Mouse (Mus musculus) neural tube, embryonic 13.5 days (tissue): ENCODE data around the gene Gjc1. TPM values are rescaled to one million over a fixed set of nuclear protein-coding genes. Genes with fewer than 3 reads are reported as not detected.

Experiments used
- ATAC-seq: fragments of 200-750 bp; cut with Nextera tagmentation; 2 replicates; pipeline ENCODE4 v1.8.0; 2017; ENCODE audit warnings: low read depth, mild to moderate bottlenecking, moderate TSS enrichment, moderate library complexity
- H3K27ac ChIP-seq: fragments of 300-500 bp; sonication (generic); replicated peaks from 2 replicates; pipeline ENCODE4 v1.5.1; 2015; ENCODE audit warnings: moderate library complexity, mild to moderate bottlenecking, inconsistent platforms
- H3K27me3 ChIP-seq: fragments of 300-500 bp; sonication (generic); 2 replicates; pipeline ENCODE4 v1.6.1; 2015; ENCODE audit warnings: mild to moderate bottlenecking, inconsistent platforms
- H3K36me3 ChIP-seq: fragments of 300-500 bp; sonication (generic); 2 replicates; pipeline ENCODE4 v1.6.1; 2015; ENCODE audit warnings: mild to moderate bottlenecking, inconsistent platforms
- H3K4me1 ChIP-seq: fragments of 300-500 bp; sonication (generic); replicated peaks from 2 replicates; pipeline ENCODE4 v1.6.1; 2015; ENCODE audit warnings: inconsistent platforms
- H3K4me2 ChIP-seq: fragments of 300-500 bp; sonication (generic); 2 replicates; pipeline ENCODE4 v1.6.1; 2015; ENCODE audit warnings: inconsistent platforms, mild to moderate bottlenecking, moderate library complexity
- H3K4me3 ChIP-seq: fragments of 300-500 bp; sonication (generic); 2 replicates; pipeline ENCODE4 v1.5.1; 2015; ENCODE audit warnings: mild to moderate bottlenecking, inconsistent platforms
- H3K9ac ChIP-seq: fragments of 300-500 bp; sonication (generic); 2 replicates; pipeline ENCODE4 v1.6.1; 2015; ENCODE audit warnings: moderate library complexity, mild to moderate bottlenecking, inconsistent platforms
- H3K9me3 ChIP-seq: fragments of 300-500 bp; sonication (generic); 2 replicates; pipeline ENCODE4 v1.6.1; 2016; ENCODE audit warnings: inconsistent platforms
- WGBS: fragments of 180-500 bp; shearing (Covaris S2); methylation state at CpG from one replicate; pipeline ENCODE4 v1.1.7; 2015; 5-methylcytosine and 5-hydroxymethylcytosine counted together
- polyA plus RNA-seq: library from polyadenylated mRNA; unstranded; fragments of >200 nt; fragmentation: Nextera tagmentation; extraction: Ambion mirVana; gene quantifications from 2 replicates; pipeline ENCODE4 v1.2.1, GENCODE M21; 2015

The Gjc1 gene
- polyA plus RNA-seq, 1 experiment from 2014 or later: 38.2 TPM

- H3K4me2 ChIP-seq: peak overlapping the region; percentile 43; the same call in 1 of the 2 replicates
- peaks cover 24% of the 10 kb centered on the region for H3K36me3 ChIP-seq
- no peaks in the 10 kb centered on the region for H3K9me3 ChIP-seq
- ATAC-seq: no peak
- 44% methylated on average over 14 of the region's 14 CpGs for WGBS
- no peak overlapping the region for H3K4me3 ChIP-seq
- 0 out of 2 replicates have a peak overlapping the region, but pooled peaks have one; percentile 3 for H3K27ac ChIP-seq
- peaks cover 39% of the 10 kb centered on the region for H3K4me1 ChIP-seq
- peak overlapping the region; percentile 64 for H3K9ac ChIP-seq
- H3K27me3 ChIP-seq: no peaks in the 10 kb centered on the region
Observed at GRCm38 (mm10) chr11:102778165-102778564, 41.3 kb downstream of the Gjc1 start.

- Histone ChIP-seq H3K4me2 (peak overlapping the region; percentile 43), H3K36me3 (peaks cover 24% of the 10 kb centered on the region), H3K27me3 (no peaks in the 10 kb centered on the region), H3K9ac (peak overlapping the region; percentile 64), H3K4me3 (no peak overlapping the region), H3K4me1 (peaks cover 45% of the 10 kb centered on the region), H3K9me3 (no peaks in the 10 kb centered on the region), H3K27ac (0 out of 2 replicates have a peak overlapping the region, but pooled peaks have one; percentile 3)
- no peak for ATAC-seq
- WGBS: 33% methylated on average over 21 of the region's 21 CpGs
Observed at GRCm38 (mm10) chr11:102777598-102777997, 41.9 kb downstream of the Gjc1 start.

DNA sequence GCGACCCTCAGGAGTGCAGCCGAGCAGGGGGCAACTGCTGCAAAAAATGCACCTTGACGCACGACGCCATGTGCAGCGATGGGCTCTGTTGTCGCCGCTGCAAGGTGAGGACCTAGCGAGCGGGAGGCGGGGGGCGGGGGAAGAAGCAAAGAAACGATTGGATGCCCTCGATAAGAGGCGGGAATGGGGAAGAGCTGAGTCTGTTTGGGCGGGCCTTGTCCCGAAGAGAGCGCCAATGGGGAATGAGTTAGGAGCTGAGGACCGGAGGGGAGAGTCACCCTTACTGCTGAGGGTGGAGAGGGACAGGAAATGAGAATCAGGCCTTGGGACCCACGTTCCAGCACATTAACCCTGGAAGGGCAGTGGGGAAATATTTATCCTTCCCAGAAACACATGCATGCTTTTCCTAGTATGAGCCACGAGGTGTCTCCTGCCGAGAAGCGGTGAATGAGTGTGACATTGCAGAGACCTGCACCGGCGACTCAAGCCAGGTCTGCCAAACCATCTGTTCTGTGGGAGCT lies 44.8 kb downstream of the Gjc1 start:
- peaks cover 24% of the 10 kb centered on the region for H3K36me3 ChIP-seq
- peak overlapping the region; percentile 92 for H3K4me2 ChIP-seq
- peak overlapping the region; percentile 97 for H3K27ac ChIP-seq
- H3K9me3 ChIP-seq: no peaks in the 10 kb centered on the region
- under 1% methylated on average over 25 of the region's 25 CpGs for WGBS
- peak overlapping the region; percentile 64 for H3K4me3 ChIP-seq
- H3K4me1 ChIP-seq: peaks cover 72% of the 10 kb centered on the region
- no peaks in the 10 kb centered on the region for H3K27me3 ChIP-seq
- H3K9ac ChIP-seq: peak overlapping the region; percentile 87
- peak; percentile 88 for ATAC-seq

DNA sequence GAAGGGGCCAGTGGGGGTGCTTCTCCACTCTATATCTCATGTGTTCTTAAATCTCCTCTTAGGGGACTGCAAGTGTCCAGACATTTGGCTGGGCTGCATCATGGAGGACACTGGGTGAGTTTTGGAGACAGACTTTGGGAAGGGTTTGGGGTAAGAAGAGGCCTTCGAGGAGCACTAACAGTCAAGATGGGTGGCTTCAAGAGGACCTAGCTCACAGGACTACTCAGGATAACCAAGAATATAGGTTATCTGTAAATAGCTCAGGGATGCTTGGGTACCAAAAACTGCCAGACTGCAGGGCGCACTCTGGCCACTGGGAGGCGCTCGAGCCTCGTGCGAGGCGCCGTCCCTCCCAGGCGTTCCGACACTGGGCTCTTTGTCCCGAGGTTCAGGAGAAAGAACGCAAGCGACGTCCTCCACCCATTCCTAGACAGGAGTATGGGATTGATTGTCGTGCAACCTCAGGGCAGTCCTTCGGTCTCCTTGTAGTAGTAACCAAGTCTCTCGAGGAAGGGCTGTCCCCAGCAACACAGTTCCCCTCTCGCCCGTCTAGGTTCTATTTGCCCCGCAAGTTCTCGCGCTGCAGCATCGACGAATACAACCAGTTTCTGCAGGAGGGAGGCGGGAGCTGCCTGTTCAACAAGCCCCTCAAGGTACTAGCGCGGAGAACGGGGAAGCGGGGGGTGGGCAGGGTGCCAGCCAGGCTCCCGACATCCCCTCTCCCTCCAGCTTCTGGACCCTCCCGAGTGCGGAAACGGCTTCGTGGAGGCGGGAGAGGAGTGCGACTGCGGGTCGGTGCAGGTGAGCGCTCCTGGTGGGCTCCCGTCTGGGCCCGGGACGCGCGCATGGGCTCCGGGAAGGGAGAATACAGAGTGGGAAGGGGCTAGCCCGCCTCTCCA lies 45.5 kb downstream of the Gjc1 start:
- Histone ChIP-seq H3K9ac (peak overlapping the region; percentile 87), H3K4me3 (peak overlapping the region; percentile 64), H3K9me3 (no peaks in the 10 kb centered on the region), H3K27ac (peak overlapping the region; percentile 97), H3K4me1 (peaks cover 72% of the 10 kb centered on the region), H3K36me3 (peaks cover 24% of the 10 kb centered on the region), H3K4me2 (peak overlapping the region; percentile 92), H3K27me3 (no peaks in the 10 kb centered on the region)
- ATAC-seq: peak; percentile 69
- WGBS: under 1% methylated on average over 46 of the region's 46 CpGs

- no peaks in the 10 kb centered on the region for H3K9me3 ChIP-seq
- H3K9ac ChIP-seq: 0 out of 2 replicates have a peak overlapping the region, but pooled peaks have one; percentile 31
- H3K36me3 ChIP-seq: peaks cover 23% of the 10 kb centered on the region
- H3K4me1 ChIP-seq: peaks cover 69% of the 10 kb centered on the region
- WGBS: 60% methylated on average over 18 of the region's 18 CpGs
- no peak overlapping the region for H3K4me3 ChIP-seq
- no peak overlapping the region for H3K4me2 ChIP-seq
- no peaks in the 10 kb centered on the region for H3K27me3 ChIP-seq
- peak overlapping the region; percentile 71 for H3K27ac ChIP-seq
- ATAC-seq: no peak
Observed at GRCm38 (mm10) chr11:102772771-102773700, 46.5 kb downstream of the Gjc1 start.

DNA sequence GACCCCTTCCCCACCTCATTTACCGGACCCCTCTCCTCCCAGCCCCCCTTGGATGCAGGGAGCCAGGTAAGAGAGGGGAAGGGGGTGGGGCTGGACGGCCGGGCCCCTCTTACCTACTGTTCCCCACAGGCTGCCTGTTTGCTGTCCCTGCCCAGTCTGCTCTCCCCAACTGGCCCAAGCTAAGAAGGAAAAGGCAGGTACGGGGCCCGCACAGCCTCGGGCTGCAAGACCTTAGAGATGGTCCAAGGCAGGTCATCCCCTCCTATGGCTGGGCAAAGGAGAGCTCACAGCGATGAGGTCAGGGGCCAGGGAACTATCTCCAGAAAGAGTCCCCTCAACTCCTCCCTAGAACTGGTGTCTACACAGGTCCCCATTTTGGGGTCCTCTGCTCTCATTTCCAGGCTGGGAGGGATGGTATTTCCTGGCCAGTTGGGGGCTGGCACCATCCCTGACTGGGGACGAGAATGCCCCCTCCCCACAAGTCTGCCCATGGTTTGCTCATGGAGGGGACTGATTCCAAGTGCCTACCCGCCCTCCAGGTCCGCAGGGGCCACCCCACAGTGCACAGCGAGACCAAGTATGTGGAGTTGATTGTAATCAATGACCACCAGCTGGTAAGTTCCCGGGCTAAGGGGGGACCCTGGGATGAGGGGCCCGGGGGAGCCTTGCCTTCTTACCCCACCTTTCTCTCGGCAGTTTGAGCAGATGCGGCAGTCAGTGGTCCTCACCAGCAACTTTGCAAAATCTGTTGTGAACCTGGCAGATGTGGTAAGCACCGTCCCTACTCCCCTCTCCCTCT lies 47.4 kb downstream of the Gjc1 start:
- Histone ChIP-seq H3K9me3 (no peaks in the 10 kb centered on the region), H3K4me1 (peaks cover 66% of the 10 kb centered on the region), H3K4me2 (no peak overlapping the region), H3K4me3 (no peak overlapping the region), H3K27ac (no peak overlapping the region; the same call in 1 of the 2 replicates), H3K9ac (0 out of 2 replicates have a peak overlapping the region, but pooled peaks have one; percentile 31), H3K36me3 (peaks cover 14% of the 10 kb centered on the region), H3K27me3 (no peaks in the 10 kb centered on the region)
- WGBS: 30% methylated on average over 16 of the region's 16 CpGs
- no peak for ATAC-seq

GRCm38 (mm10) chr11:102770662-102771435 lies 48.7 kb downstream of the Gjc1 start:
- H3K4me2 ChIP-seq: no peak overlapping the region
- H3K4me3 ChIP-seq: no peak overlapping the region
- H3K4me1 ChIP-seq: peaks cover 60% of the 10 kb centered on the region

GRCm38 (mm10) chr11:102769993-102770661 lies 49.4 kb downstream of the Gjc1 start:
- no peaks in the 10 kb centered on the region for H3K27me3 ChIP-seq
- WGBS: 84% methylated on average over 12 of the region's 12 CpGs
- H3K36me3 ChIP-seq: no peaks in the 10 kb centered on the region
- no peaks in the 10 kb centered on the region for H3K9me3 ChIP-seq
- no peak overlapping the region for H3K4me2 ChIP-seq
- H3K4me3 ChIP-seq: no peak overlapping the region
- peaks cover 53% of the 10 kb centered on the region for H3K4me1 ChIP-seq
- no peak overlapping the region for H3K27ac ChIP-seq
- peak overlapping the region; percentile 17; the same call in 1 of the 2 replicates for H3K9ac ChIP-seq
- no peak for ATAC-seq

More at GRCm38 (mm10) chr11:102770662-102771435, 48.7 kb downstream of the Gjc1 start:
- 39% methylated on average over 15 of the region's 15 CpGs for WGBS
- Histone ChIP-seq H3K36me3 (peaks cover 2% of the 10 kb centered on the region), H3K9ac (peak overlapping the region; percentile 31; the same call in 1 of the 2 replicates), H3K27ac (no peak overlapping the region), H3K9me3 (no peaks in the 10 kb centered on the region), H3K27me3 (no peaks in the 10 kb centered on the region)
- ATAC-seq: no peak

DNA sequence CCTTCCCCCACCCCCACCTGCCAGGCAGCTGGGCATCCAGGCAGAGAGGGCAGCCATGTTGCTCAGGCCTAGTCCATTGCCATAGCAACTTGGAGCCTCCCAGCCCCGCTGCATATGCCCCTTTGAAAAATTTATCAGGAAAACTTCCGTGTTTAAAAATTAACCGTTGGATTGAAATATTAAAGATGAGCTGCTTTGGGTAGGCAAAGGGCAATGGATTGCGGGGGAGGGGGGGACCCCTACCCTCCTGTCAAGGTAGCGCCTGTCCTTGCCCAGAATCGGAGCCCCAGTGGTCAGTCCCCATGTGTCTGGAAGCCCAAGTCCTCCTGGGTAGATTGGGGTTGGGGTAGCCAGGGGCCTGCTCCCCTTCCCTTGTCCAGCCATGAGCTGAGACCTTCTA lies 50.4 kb downstream of the Gjc1 start:
- peaks cover 48% of the 10 kb centered on the region for H3K4me1 ChIP-seq
- no peak overlapping the region for H3K9ac ChIP-seq
- no peak for ATAC-seq
- H3K27me3 ChIP-seq: no peaks in the 10 kb centered on the region; the same call in 1 of the 2 replicates
- no peaks in the 10 kb centered on the region for H3K9me3 ChIP-seq
- H3K4me2 ChIP-seq: no peak overlapping the region
- 80% methylated on average over 6 of the region's 6 CpGs for WGBS
- H3K36me3 ChIP-seq: no peaks in the 10 kb centered on the region
- H3K4me3 ChIP-seq: no peak overlapping the region
- H3K27ac ChIP-seq: no peak overlapping the region

- Histone ChIP-seq H3K4me3 (no peak overlapping the region), H3K4me1 (peaks cover 44% of the 10 kb centered on the region), H3K9me3 (no peaks in the 10 kb centered on the region), H3K27ac (no peak overlapping the region), H3K36me3 (no peaks in the 10 kb centered on the region), H3K4me2 (no peak overlapping the region), H3K9ac (no peak overlapping the region), H3K27me3 (peaks cover 5% of the 10 kb centered on the region)
- 67% methylated on average over 6 of the region's 6 CpGs for WGBS
- ATAC-seq: no peak
Observed at GRCm38 (mm10) chr11:102767055-102767670, 52.3 kb downstream of the Gjc1 start.
